Mouse (Mus musculus) heart, adult 2 months (tissue): ENCODE data around the gene Ccdc81.

Experiments
- CTCF ChIP-seq: fragments of 200-600 bp; IDR thresholded peaks from 2 replicates; pipeline ENCODE4 v1.8.1; 2022; ENCODE audit warnings: antibody characterized with exemption, mild to moderate bottlenecking, moderate library complexity
- EP300 ChIP-seq: fragments of 200-500 bp; IDR thresholded peaks from 2 replicates; pipeline ENCODE4 v1.6.1; 2011; ENCODE audit warnings: low read depth, low read length, control low read depth; ENCODE audit not compliant: insufficient read depth
- POLR2A ChIP-seq: fragments of 200-500 bp; IDR thresholded peaks from 2 replicates; pipeline ENCODE4 v1.6.1; 2011; ENCODE audit warnings: mild to moderate bottlenecking, low read depth, low read length, control low read depth; ENCODE audit not compliant: insufficient read depth

GRCm38 (mm10) chr7:89903007-89903406 lies 422 bp downstream of the Ccdc81 start:
- TF ChIP-seq CTCF (no peak), EP300 (no peak), POLR2A (no peak)
